Mouse (Mus musculus) fibroblast of lung, adult 2 months (primary cell): ENCODE measurements at regions not wholly inside any gene's neighbourhood (a gene's known extent, or its start where the extent isn't known, plus 50 kb on each side); places are given as distances from the start of the nearest gene placed in this dataset.

Source experiments
- DNase-seq: peaks from one replicate; pipeline ENCODE4 v3.0.0-alpha.2; 2011; ENCODE audit warnings: low read depth

GRCm38 (mm10) chr13:84565644-84566532 lies 343.8 kb downstream of the Tmem161b start:
- no peak for DNase-seq

GRCm38 (mm10) chr13:84566533-84566832 lies 344.4 kb downstream of the Tmem161b start:
- no peak for DNase-seq

GRCm38 (mm10) chr13:84569371-84569770 lies 347.3 kb downstream of the Tmem161b start:
- DNase-seq, result no peak

GRCm38 (mm10) chr13:84570206-84570605 lies 348.1 kb downstream of the Tmem161b start:
- no peak for DNase-seq

- no peak for DNase-seq
These were observed 349.1 kb downstream of the Tmem161b start for GRCm38 (mm10) chr13:84570984-84571844.

GRCm38 (mm10) chr13:84571845-84572193 lies 349.7 kb downstream of the Tmem161b start:
- no peak for DNase-seq

- DNase-seq, result no peak
These were observed 350.1 kb downstream of the Tmem161b start for GRCm38 (mm10) chr13:84572231-84572630.

- no peak for DNase-seq
These were observed 374.6 kb downstream of the Tmem161b start for GRCm38 (mm10) chr13:84596585-84597142.

GRCm38 (mm10) chr13:84602612-84603011 lies 380.5 kb downstream of the Tmem161b start:
- DNase-seq, result no peak

GRCm38 (mm10) chr13:84612497-84612896 lies 390.4 kb downstream of the Tmem161b start:
- peak; percentile 5 for DNase-seq

GRCm38 (mm10) chr13:84613004-84613403 lies 390.9 kb downstream of the Tmem161b start:
- DNase-seq, result peak; percentile 70

- DNase-seq, result no peak
These were observed 402.6 kb downstream of the Tmem161b start for GRCm38 (mm10) chr13:84624691-84625090.

GRCm38 (mm10) chr13:84625527-84625926 lies 403.4 kb downstream of the Tmem161b start:
- DNase-seq, result no peak

- no peak for DNase-seq
These were observed 403.8 kb downstream of the Tmem161b start for GRCm38 (mm10) chr13:84625927-84626326.

- DNase-seq, result no peak
These were observed 404.3 kb downstream of the Tmem161b start for GRCm38 (mm10) chr13:84626397-84626796.

GRCm38 (mm10) chr13:84630686-84631085 lies 408.6 kb downstream of the Tmem161b start:
- DNase-seq, result no peak

GRCm38 (mm10) chr13:84632493-84632892 lies 410.4 kb downstream of the Tmem161b start:
- no peak for DNase-seq

GRCm38 (mm10) chr13:84636831-84637230 lies 414.7 kb downstream of the Tmem161b start:
- no peak for DNase-seq

GRCm38 (mm10) chr13:84637606-84638005 lies 415.5 kb downstream of the Tmem161b start:
- DNase-seq, result no peak

GRCm38 (mm10) chr13:84638401-84638934 lies 416.4 kb downstream of the Tmem161b start:
- DNase-seq, result no peak

- DNase-seq, result no peak
These were observed 417.3 kb downstream of the Tmem161b start for GRCm38 (mm10) chr13:84639087-84640022.
